Mouse (Mus musculus) megakaryocyte, embryonic 14.5 days (primary cell): ENCODE data around the gene Atf7. TPM values are rescaled to one million over a fixed set of nuclear protein-coding genes. Genes with fewer than 3 reads are reported as not detected.
"Not testable (repeated sequence)": the region's sequence is repeated elsewhere in the genome, so short reads cannot be mapped to it uniquely, and the experiment has no call there.

Source experiments
- H3K27me3 ChIP-seq: replicated peaks from 2 replicates; pipeline ENCODE3; 2012; ENCODE audit warnings: inconsistent platforms
- H3K36me3 ChIP-seq: replicated peaks from 2 replicates; pipeline ENCODE3; 2012; ENCODE audit warnings: low read length, inconsistent platforms, mixed read lengths
- H3K4me1 ChIP-seq: 2 replicates; pipeline ENCODE4 v1.6.1; 2012; ENCODE audit warnings: inconsistent platforms
- H3K4me3 ChIP-seq: replicated peaks from 2 replicates; pipeline ENCODE3; 2012; ENCODE audit warnings: moderate library complexity, mild to moderate bottlenecking, inconsistent platforms
- H3K9me3 ChIP-seq: 2 replicates; pipeline ENCODE4 v1.6.1; 2012; ENCODE audit warnings: inconsistent platforms
- FLI1 ChIP-seq: IDR thresholded peaks from 2 replicates; pipeline ENCODE4 v1.6.1; 2012; ENCODE audit warnings: low read length, inconsistent platforms, mixed read lengths
- GATA1 ChIP-seq: IDR thresholded peaks from 3 replicates; pipeline ENCODE4 v1.6.1; 2012; ENCODE audit warnings: mixed read lengths, low read length, inconsistent platforms, borderline replicate concordance
- polyA plus RNA-seq: library from polyadenylated mRNA; stranded (reverse); fragments of >175 nt; gene quantifications from 2 replicates; pipeline ENCODE4 v1.2.3, GENCODE M21; 2012; ENCODE audit warnings: low replicate concordance; ENCODE audit not compliant: insufficient read depth

Gene Atf7
- polyA plus RNA-seq, 1 experiment = 4.5 TPM

- H3K4me3 ChIP-seq = no peak overlapping the region
- no peaks in the 10 kb centered on the region for H3K9me3 ChIP-seq
- peaks cover 35% of the 10 kb centered on the region for H3K36me3 ChIP-seq
- H3K4me1 ChIP-seq = peaks cover 7% of the 10 kb centered on the region
- TF ChIP-seq GATA1 = no peak
- TF ChIP-seq FLI1 = no peak
- H3K27me3 ChIP-seq = peaks cover 6% of the 10 kb centered on the region
Measured at GRCm38 (mm10) chr15:102657926-102658381, 32.7 kb upstream of the Atf7 start.

GRCm38 (mm10) chr15:102656658-102657057 lies 31.4 kb upstream of the Atf7 start:
- peaks cover 10% of the 10 kb centered on the region for H3K4me1 ChIP-seq
- H3K27me3 ChIP-seq = peaks cover 6% of the 10 kb centered on the region
- no peaks in the 10 kb centered on the region for H3K9me3 ChIP-seq
- no peak overlapping the region for H3K4me3 ChIP-seq
- H3K36me3 ChIP-seq = peaks cover 23% of the 10 kb centered on the region
- TF ChIP-seq GATA1 (no peak), FLI1 (no peak)

- Histone ChIP-seq H3K27me3 (peaks cover 11% of the 10 kb centered on the region), H3K4me1 (peaks cover 10% of the 10 kb centered on the region)
- not testable (repeated sequence) for H3K36me3 ChIP-seq, H3K9me3 ChIP-seq, H3K4me3 ChIP-seq
Measured at GRCm38 (mm10) chr15:102651928-102652660, 26.8 kb upstream of the Atf7 start.

- Histone ChIP-seq H3K27me3 (peaks cover 14% of the 10 kb centered on the region), H3K36me3 (no peaks in the 10 kb centered on the region), H3K4me1 (peaks cover 10% of the 10 kb centered on the region), H3K9me3 (no peaks in the 10 kb centered on the region), H3K4me3 (no peak overlapping the region)
- no peak for TF ChIP-seq GATA1
- TF ChIP-seq FLI1 = no peak
Measured at GRCm38 (mm10) chr15:102651107-102651506, 25.8 kb upstream of the Atf7 start.

GRCm38 (mm10) chr15:102635817-102636216 lies 10.6 kb upstream of the Atf7 start:
- Histone ChIP-seq H3K27me3 (peaks cover 9% of the 10 kb centered on the region), H3K4me3 (no peak overlapping the region), H3K36me3 (no peaks in the 10 kb centered on the region), H3K4me1 (no peaks in the 10 kb centered on the region), H3K9me3 (peaks cover 10% of the 10 kb centered on the region)
- no peak for TF ChIP-seq GATA1
- TF ChIP-seq FLI1 = no peak

- H3K9me3 ChIP-seq = peaks cover 10% of the 10 kb centered on the region
- no peak for TF ChIP-seq FLI1
- no peak for TF ChIP-seq GATA1
- H3K4me3 ChIP-seq = no peak overlapping the region
- H3K27me3 ChIP-seq = peaks cover 9% of the 10 kb centered on the region
- H3K4me1 ChIP-seq = no peaks in the 10 kb centered on the region
- H3K36me3 ChIP-seq = no peaks in the 10 kb centered on the region
Measured at GRCm38 (mm10) chr15:102634684-102635083, 9.4 kb upstream of the Atf7 start.

GRCm38 (mm10) chr15:102625687-102626055 lies 407 bp upstream of the Atf7 start:
- Histone ChIP-seq H3K4me1 (peaks cover 30% of the 10 kb centered on the region), H3K27me3 (peaks cover 4% of the 10 kb centered on the region), H3K36me3 (no peaks in the 10 kb centered on the region), H3K9me3 (no peaks in the 10 kb centered on the region), H3K4me3 (peak overlapping the region; percentile 97)
- no peak for TF ChIP-seq FLI1
- no peak for TF ChIP-seq GATA1

GRCm38 (mm10) chr15:102624291-102624969 lies 834 bp downstream of the Atf7 start:
- H3K36me3 ChIP-seq = peaks cover 1% of the 10 kb centered on the region
- peaks cover 4% of the 10 kb centered on the region for H3K27me3 ChIP-seq
- peak overlapping the region; percentile 97 for H3K4me3 ChIP-seq
- no peak for TF ChIP-seq GATA1
- TF ChIP-seq FLI1 = no peak
- peaks cover 38% of the 10 kb centered on the region for H3K4me1 ChIP-seq
- H3K9me3 ChIP-seq = no peaks in the 10 kb centered on the region

- TF ChIP-seq GATA1 (no peak), FLI1 (no peak)
- Histone ChIP-seq H3K4me1 (peaks cover 44% of the 10 kb centered on the region), H3K27me3 (no peaks in the 10 kb centered on the region), H3K36me3 (peaks cover 8% of the 10 kb centered on the region), H3K4me3 (peak overlapping the region; percentile 82), H3K9me3 (no peaks in the 10 kb centered on the region)
Measured at GRCm38 (mm10) chr15:102623121-102623520, 2.1 kb downstream of the Atf7 start.

GRCm38 (mm10) chr15:102622536-102622935 lies 2.7 kb downstream of the Atf7 start:
- Histone ChIP-seq H3K36me3 (peaks cover 8% of the 10 kb centered on the region), H3K9me3 (no peaks in the 10 kb centered on the region), H3K27me3 (no peaks in the 10 kb centered on the region), H3K4me1 (peaks cover 46% of the 10 kb centered on the region), H3K4me3 (peak overlapping the region; percentile 62)
- TF ChIP-seq GATA1 (no peak), FLI1 (no peak)
